Mouse (Mus musculus): Measurements from ENCODE around the gene Nek8.
A peak's percentile ranks its signal among the peaks of the same experiment; 100 is the strongest.
"Not testable (repeated sequence)": the region's sequence is repeated elsewhere in the genome, so short reads cannot be mapped to it uniquely, and the experiment has no call there.

The Nek8 gene

DNA sequence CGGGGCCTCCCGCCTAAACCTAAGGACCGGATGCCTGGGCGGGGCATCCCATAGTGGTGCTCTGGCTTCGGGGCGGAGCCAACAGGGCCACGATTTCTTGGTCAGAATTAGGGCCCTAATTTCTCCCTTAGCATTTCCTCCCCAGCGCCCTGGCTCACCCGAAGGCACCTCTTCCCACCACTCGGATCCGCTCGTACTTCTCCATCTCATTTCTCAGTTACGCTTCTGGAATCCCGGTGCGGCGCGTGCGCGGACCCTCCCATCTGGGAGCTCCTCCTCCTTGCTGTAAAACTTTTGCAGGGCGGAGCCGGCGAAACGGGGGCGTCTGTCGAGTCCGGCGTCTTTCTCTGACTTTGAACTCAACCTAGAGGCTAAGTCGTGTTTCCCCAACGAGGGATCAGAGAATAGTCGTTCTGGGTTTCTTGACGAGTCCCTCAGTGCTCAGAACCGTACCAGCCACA lies at the start of gene Nek8, which contains the start of gene Tlcd1:
Gene Nek8 (minus strand): TSS at position 274 of the 461 bp plus-strand sequence.
Gene Tlcd1 (plus strand): TSS at position 310 of the 461 bp plus-strand sequence.
- peak; percentile 89 to 91 for DNase-seq (ENCODE audit: low spot score in 2 of 2)

- DNase-seq (ENCODE audit: low spot score in 2 of 2), result no peak
Measured at GRCm38 (mm10) chr11:78223586-78223985, 47.1 kb upstream of the Nek8 start.

DNA sequence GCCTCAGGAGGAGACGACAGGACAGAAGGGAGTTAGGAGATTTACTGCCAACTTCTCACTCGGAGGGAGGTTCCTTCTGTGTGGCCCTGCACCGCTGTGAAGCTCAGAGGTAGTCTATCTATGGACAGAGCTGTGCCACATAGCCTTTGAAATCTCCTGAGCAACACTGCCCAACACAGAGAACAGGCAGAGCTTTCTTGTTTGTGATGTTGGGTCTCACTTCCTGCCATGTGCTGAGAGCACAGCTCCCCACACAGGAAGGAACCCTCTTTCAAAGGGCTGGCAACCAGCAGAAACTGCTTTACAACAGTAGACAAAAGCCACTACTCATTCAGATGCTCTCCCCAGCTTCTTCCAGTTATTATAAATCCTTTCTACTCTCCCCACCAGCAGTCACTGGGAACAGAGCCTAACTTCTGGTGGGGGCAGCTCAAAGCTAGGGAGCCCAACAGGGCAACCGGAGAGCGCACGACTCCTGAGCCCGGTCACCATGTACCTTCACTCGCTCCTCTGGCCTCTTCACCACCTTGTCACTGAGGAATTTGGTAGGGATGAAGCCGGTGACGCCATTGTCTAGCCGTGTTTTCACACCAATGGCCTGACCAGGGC lies 39.3 kb upstream of the Nek8 start:
- peak; percentile 9 to 12 for DNase-seq (ENCODE audit: low spot score in 2 of 2)

GRCm38 (mm10) chr11:78213086-78213817 lies 36.8 kb upstream of the Nek8 start:
- peak; percentile 63 to 67 for DNase-seq (ENCODE audit: low spot score in 2 of 2)

DNA sequence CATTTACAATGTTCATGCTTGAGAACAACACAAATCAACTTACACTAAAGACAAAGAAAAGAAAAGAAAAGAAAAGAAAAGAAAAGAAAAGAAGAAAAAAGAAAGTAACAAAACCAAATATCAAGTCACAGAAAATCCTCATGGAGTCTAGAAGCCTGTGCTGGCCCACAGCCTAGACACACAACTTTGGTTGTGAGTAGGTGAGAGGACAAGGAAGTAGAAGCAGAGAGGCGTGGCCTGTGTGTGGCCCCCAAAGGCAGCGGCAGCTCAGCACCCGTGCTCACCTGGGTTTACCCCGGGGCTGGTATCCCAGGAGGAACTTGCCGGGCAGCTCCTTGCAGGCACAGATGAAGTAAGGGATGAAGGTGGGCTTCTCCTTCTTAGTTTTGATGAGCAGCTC lies 35.0 kb upstream of the Nek8 start:
- no peak for DNase-seq (ENCODE audit: low spot score in 2 of 2)

- no peak for DNase-seq (ENCODE audit: low spot score in 2 of 2)
Measured at GRCm38 (mm10) chr11:78210615-78211014, 34.1 kb upstream of the Nek8 start.

GRCm38 (mm10) chr11:78209886-78210285 lies 33.4 kb upstream of the Nek8 start:
- DNase-seq (ENCODE audit: low spot score in 2 of 2), result no peak

DNA sequence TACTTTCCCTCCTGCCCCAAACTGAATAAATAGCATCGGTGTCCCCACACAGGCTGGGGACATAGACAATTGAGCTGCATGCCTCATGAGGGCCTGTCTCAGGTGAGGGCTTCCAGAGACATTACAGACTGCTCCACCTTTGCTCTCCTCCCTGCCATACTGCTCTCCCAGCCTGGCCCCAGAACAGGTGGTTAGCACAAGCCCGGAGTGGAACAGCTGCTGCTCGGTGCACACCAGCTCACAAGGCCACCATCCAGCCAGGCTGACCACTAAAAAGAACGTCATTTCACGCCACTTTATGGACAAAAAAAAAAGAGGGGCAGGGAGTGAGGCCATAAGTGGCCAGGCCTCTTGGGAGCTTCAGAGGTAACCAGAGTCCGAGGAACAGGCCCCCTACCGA lies 30.7 kb upstream of the Nek8 start:
- DNase-seq (ENCODE audit: low spot score in 2 of 2), result no peak

DNA sequence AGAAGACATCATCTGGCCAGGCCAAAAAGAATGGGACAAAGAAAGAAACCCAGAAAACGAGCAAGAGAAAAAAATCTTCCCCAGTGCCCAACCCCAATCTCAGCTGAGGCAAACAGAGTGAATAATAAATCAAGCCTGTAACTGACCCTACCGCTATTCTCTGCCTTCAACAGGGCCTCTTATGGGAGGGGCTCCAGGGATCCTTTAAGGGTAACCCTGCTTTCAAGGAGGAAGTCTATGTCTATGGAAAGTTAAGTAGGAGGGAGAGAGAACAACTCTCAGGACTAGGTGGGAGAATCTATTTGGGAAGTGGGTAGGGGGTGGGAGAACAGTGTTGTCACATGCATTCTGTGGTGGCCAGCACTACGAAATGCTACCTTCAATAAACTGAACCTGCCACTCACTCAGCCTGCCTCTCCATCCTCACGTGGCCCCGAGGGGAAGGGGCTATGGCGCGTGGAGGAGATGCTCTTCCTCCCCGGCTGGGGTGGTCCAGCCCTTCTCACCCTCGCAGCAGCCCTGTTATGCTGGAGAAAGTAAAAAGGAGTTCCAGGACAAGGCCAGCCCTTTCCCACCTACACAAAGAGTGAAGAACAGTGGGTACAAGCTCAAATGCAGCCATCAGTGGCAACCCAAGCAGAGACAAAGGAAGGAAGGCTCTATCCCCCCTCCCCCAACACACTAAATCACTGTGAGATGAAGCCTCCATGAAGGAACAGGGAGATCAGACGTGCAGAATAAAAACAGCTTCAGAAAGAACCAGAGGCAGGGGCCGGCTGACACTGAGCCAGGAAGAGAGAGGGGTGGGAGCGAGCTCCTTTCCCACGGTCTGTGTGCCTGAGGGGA lies 29.1 kb upstream of the Nek8 start:
- no peak for DNase-seq (ENCODE audit: low spot score in 2 of 2)

DNA sequence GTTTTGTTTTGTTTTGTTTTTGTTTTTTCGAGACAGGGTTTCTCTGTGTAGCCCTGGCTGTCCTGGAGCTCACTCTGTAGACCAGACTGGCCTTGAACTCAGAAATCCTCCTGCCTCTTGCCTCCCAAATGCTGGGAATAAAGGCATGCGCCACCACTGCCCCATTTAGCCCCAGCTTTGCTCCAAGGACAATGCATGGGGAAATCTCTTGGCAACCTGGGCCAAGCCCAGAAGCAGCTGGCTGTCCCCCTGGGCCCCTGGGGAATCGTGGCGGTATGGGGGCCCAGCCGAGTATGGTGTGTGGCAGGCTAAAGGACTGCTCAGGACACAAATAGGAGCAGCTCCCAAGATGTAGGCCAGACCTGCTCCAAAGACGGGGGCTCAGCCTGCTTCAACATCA lies 27.8 kb upstream of the Nek8 start:
- no peak for DNase-seq (ENCODE audit: low spot score in 2 of 2)

GRCm38 (mm10) chr11:78202372-78202771 lies 25.9 kb upstream of the Nek8 start:
- no peak for DNase-seq (ENCODE audit: low spot score in 2 of 2)

DNA sequence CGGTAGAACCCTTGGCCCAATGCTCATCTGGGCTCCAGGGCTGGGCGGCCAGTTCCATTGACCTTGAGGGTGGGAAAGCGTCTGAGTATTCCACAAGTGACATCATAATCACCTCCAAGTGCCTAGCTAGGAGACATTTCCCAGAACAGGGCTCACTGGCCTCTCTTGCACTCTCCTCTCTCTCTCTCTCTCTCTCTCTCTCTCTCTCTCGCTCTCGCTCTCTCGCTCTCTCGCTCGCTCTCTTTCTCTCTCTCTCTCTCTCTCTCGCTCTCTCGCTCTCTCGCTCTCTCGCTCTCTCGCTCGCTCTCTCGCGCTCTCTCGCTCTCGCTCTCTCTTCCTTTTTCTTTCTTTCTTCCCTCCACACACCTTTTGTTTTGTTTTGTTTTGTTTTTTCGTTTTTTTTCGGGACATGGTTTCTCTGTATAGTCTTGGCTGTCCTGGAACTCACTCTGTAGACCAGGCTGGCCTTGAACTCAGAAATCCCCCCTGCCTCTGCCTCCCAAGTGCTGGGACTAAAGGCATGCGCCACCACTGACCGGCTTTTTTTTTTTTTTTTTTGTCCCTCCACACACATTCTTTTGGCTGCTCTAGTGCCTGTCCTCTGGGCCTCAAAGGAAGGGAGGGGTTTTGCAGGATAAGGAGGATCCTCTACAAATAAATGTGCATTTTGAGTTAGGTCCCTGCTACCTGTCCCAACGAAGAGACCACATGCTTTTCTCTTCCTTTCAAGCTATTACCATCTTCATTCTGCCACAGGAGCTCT lies 18.8 kb upstream of the Nek8 start:
- no peak for DNase-seq (ENCODE audit: low spot score in 2 of 2)

DNA sequence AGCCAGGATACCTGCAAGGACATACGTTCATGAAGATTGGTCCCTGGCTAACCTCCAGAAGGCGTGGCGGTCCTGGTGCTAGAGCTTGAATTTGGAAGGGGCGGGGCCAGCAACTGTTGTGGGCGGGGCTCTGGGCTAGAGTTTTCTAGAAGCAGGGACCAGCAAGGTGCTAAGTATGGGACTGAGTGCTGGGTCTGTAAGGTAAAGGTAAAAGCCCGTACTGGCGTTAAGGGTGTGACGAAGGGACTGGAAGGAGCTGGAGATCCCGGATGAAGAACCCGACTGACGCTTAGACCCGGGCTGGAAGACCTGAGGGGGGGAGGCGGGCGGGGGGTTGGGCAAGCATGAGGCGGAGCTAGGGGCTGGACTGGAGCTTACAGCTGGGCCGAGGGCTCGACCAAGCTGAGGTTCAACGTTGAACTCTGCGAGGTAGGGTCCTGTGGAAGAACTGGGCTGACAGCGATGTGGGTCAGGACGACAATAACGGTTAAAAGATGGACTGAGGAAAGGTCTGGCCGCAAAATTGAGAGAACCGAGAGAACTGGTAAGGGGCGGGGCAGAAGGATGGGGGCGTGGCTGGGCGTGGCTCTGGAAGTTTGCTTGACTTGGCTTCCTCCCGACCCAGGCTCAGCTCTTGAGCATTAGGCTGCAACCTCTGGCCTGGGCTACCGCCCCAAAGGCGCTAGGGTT lies 18.1 kb upstream of the Nek8 start:
- peak; percentile 57 to 71 for DNase-seq (ENCODE audit: low spot score in 2 of 2)

- no peak for DNase-seq (ENCODE audit: low spot score in 2 of 2)
Measured at GRCm38 (mm10) chr11:78193113-78193512, 16.6 kb upstream of the Nek8 start, which contains the start of gene Proca1. Proca1 (plus strand) TSS chr11:78193392.

- DNase-seq (ENCODE audit: low spot score in 2 of 2), result no peak
Measured at GRCm38 (mm10) chr11:78190041-78190440, 13.6 kb upstream of the Nek8 start.

DNA sequence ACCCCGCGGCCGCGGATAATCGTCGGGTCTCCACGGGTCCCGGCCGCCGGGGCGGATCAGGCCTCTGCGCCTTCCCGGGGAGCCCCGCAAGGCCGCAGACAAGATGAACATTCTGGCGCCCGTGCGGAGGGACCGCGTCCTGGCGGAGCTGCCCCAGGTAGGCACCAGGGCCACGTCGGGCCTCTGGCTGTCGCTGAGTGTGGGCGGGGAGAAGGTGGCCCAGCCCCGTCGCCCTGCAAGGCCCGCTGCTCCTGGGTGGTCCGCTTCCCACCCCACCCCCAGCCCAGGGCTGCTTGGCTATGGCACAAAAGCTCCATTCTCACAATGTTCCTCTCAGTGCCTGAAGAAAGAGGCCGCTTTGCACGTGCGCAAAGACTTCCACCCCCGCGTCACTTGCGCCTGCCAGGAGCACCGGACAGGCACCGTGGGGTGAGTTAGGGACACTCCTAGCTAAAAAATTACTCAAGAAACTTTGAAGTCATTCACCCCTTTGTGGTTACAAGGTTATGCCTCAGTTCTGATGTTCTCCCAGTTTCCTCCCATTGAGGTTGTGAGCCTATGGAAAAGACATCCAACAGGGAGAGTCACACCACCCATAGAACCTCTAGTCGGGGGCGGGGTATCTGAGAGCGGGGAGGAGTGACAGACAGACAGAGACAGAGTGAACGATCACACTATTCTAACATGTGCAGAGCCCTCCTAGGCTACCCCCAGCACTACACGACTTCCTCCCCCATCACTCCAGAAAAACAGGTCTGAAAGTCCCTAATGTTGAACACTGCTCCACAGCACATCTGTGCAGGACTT lies 13.0 kb upstream of the Nek8 start:
- DNase-seq (ENCODE audit: low spot score in 2 of 2), result no peak

- peak in 1 of 2 experiments; percentile 14 for DNase-seq (ENCODE audit: low spot score in 2 of 2)
Measured at GRCm38 (mm10) chr11:78188331-78189233, 12.1 kb upstream of the Nek8 start, which contains the start of gene Rab34. Rab34 (plus strand) TSS chr11:78188430.

GRCm38 (mm10) chr11:78184702-78185101 lies 8.2 kb upstream of the Nek8 start:
- not testable (repeated sequence) for DNase-seq (ENCODE audit: low spot score in 2 of 2)
